Mouse (Mus musculus): ENCODE results near the gene Slco4c1.

DNA sequence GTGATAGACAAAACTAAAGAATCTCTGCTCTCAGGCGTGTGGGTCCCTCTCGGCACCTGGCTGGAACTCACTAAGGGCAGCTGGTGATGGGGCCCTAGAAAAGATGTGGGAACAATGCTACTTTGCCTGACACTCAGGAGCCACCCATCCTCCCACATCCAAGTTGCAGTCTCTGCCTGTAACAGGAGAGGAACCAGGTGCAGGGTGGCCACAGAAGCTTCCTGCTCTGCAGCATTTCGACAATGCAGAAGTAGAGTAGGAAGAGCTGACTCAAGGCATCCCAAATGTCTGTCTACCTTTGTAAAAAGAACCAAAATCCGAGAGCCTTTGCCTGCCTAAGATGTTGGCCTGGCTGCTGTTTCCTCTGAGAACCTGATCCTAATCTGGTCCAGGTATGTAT lies 22.9 kb downstream of the Slco4c1 start:
- TF ChIP-seq HCFC1 (IDR thresholded peaks at IDR 0.05; ENCODE audit: borderline replicate concordance, insufficient read depth, low read length) (no peak), ZNF384 (IDR thresholded peaks at IDR 0.05; ENCODE audit: low read depth, low read length) (no peak)
